Mouse (Mus musculus) B cell, adult 2 months (primary cell): ENCODE results near the gene S100a5.

Experiments
- DNase-seq, 2 experiments: peaks; one replicate each; pipeline ENCODE4 v3.0.0; 2022

S100a5 gene

GRCm38 (mm10) chr3:90626266-90627021, 18.1 kb downstream of the S100a5 start:
- no peak for DNase-seq

- no peak for DNase-seq
Observed at GRCm38 (mm10) chr3:90627366-90627765, 19.0 kb downstream of the S100a5 start.

- DNase-seq: peak; percentile 49 to 60
Observed at GRCm38 (mm10) chr3:90627807-90628206, 19.5 kb downstream of the S100a5 start.

- no peak for DNase-seq
Observed at GRCm38 (mm10) chr3:90629298-90629697, 21.0 kb downstream of the S100a5 start.

GRCm38 (mm10) chr3:90631984-90632383, 23.7 kb downstream of the S100a5 start:
- DNase-seq: no peak

- DNase-seq: no peak
Observed at GRCm38 (mm10) chr3:90638511-90639275, 30.4 kb downstream of the S100a5 start.

GRCm38 (mm10) chr3:90639511-90640154, 31.3 kb downstream of the S100a5 start:
- peak; percentile 73 to 75 for DNase-seq

- no peak for DNase-seq
Observed at GRCm38 (mm10) chr3:90640981-90641380, 32.7 kb downstream of the S100a5 start.

- peak; percentile 72 to 73 for DNase-seq
Observed at GRCm38 (mm10) chr3:90644220-90644619, 35.9 kb downstream of the S100a5 start.

- no peak for DNase-seq
Observed at GRCm38 (mm10) chr3:90647291-90647690, 39.0 kb downstream of the S100a5 start.

- no peak for DNase-seq
Observed at GRCm38 (mm10) chr3:90648981-90649380, 40.7 kb downstream of the S100a5 start.

GRCm38 (mm10) chr3:90649832-90650231, 41.5 kb downstream of the S100a5 start:
- DNase-seq: no peak

GRCm38 (mm10) chr3:90652878-90653508, 44.7 kb downstream of the S100a5 start:
- peak; percentile 65 to 66 for DNase-seq

GRCm38 (mm10) chr3:90653717-90654116, 45.4 kb downstream of the S100a5 start, which contains the start of gene S100a7a:
TSS of gene S100a7a (plus strand) at chr3:90654017.
- no peak for DNase-seq

- DNase-seq: peak in 1 of 2 experiments; percentile 6
Observed at GRCm38 (mm10) chr3:90657405-90657804, 49.1 kb downstream of the S100a5 start.

GRCm38 (mm10) chr3:90659364-90660044, 51.2 kb downstream of the S100a5 start:
- no peak for DNase-seq
